Mouse (Mus musculus): ENCODE results near the gene Adck2. TPM values are rescaled to one million over a fixed set of nuclear protein-coding genes. Genes with fewer than 3 reads are reported as not detected.

Gene Adck2
- total RNA-seq (2021), result 1 to 10 TPM; 3.9 to 6.9 TPM
- long read RNA-seq, experiment 1, partial matches to known transcripts, result 0 of 1 reads
- long read RNA-seq, experiment 1, other reads (novel, unspliced or antisense), result 0 of 1 reads
- long read RNA-seq, experiment 2, partial matches to known transcripts, result 0 of 4 reads
- long read RNA-seq, experiment 2, other reads (novel, unspliced or antisense), result 1 of 4 reads

- DNase-seq, result peak; percentile 56 to 72
- intact Hi-C loops (cut with DNase I), result no loop called here
These were observed at the start of gene Adck2 for GRCm38 (mm10) chr6:39573791-39574554. Adck2 (plus strand) TSS chr6:39573873.

- intact Hi-C loops (cut with DNase I), result no loop called here
- no peak for DNase-seq
These were observed 46.9 kb upstream of the Adck2 start for GRCm38 (mm10) chr6:39526797-39527196.

DNA sequence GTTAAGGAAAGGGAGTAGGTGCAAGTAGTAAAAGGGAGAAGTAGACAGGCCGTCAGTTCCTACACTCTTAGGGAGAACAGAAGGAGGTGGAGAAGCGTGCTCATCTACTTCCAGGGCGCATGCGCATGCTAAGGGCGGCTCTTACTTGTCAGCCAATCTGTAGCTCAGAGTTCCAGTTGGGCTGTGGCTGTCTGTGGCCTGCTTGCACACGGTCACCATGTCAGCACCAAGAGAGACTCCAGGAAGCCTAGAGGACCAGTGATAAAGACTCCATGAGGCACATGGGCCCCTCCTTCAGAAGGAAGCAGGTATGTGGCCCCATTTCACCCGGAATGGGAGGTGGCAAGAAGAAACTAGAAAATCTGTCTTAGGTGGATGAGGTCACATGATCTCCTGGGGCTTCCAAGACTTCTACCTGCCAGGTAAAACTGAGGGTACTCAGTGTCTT is 46.3 kb upstream of the Adck2 start:
- no peak for DNase-seq

GRCm38 (mm10) chr6:39527811-39528210 is 45.9 kb upstream of the Adck2 start:
- intact Hi-C loops (cut with DNase I), result no loop called here
- no peak for DNase-seq

More for the DNA sequence above, 46.3 kb upstream of the Adck2 start:
- intact Hi-C loops (cut with DNase I), result no loop called here

- intact Hi-C loops (cut with DNase I), result no loop called here
- DNase-seq, result peak; percentile 65 to 81
These were observed 44.8 kb upstream of the Adck2 start for GRCm38 (mm10) chr6:39528671-39529535.

- no peak for DNase-seq
- intact Hi-C loops (cut with DNase I), result no loop called here
These were observed 38.7 kb upstream of the Adck2 start for GRCm38 (mm10) chr6:39534944-39535343.

- no peak for DNase-seq
- intact Hi-C loops (cut with DNase I), result no loop called here
These were observed 37.1 kb upstream of the Adck2 start for GRCm38 (mm10) chr6:39536621-39537020.

GRCm38 (mm10) chr6:39537276-39537675 is 36.4 kb upstream of the Adck2 start:
- intact Hi-C loops (cut with DNase I), result no loop called here
- DNase-seq, result no peak

- DNase-seq, result no peak
- intact Hi-C loops (cut with DNase I), result no loop called here
These were observed 35.4 kb upstream of the Adck2 start for GRCm38 (mm10) chr6:39538227-39538626.

- no peak for DNase-seq
- intact Hi-C loops (cut with DNase I), result no loop called here
These were observed 34.0 kb upstream of the Adck2 start for GRCm38 (mm10) chr6:39539679-39540155.

DNA sequence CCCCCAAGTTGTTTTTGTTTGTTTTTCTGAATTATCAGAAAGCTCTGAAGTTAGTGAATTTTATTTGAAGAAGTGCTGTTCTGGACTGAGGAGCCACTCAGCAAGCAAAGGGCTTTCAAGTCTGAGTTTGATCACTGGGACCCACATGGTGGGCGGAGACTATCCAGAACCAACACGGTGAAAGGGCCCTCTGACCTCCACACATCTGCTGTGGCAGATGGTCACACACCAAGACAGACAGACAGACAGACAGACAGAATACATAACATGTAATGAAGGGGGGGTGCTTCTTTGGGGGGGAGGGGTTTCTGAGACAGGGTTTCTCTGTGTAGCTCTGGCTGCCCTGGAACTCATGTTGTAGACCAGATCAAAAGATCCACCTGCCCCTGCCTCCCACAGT is 33.1 kb upstream of the Adck2 start:
- DNase-seq, result no peak
- intact Hi-C loops (cut with DNase I), result no loop called here

- DNase-seq, result peak; percentile 78 to 82
- intact Hi-C loops (cut with DNase I), result no loop called here
These were observed 30.8 kb upstream of the Adck2 start for GRCm38 (mm10) chr6:39542631-39543597.

DNA sequence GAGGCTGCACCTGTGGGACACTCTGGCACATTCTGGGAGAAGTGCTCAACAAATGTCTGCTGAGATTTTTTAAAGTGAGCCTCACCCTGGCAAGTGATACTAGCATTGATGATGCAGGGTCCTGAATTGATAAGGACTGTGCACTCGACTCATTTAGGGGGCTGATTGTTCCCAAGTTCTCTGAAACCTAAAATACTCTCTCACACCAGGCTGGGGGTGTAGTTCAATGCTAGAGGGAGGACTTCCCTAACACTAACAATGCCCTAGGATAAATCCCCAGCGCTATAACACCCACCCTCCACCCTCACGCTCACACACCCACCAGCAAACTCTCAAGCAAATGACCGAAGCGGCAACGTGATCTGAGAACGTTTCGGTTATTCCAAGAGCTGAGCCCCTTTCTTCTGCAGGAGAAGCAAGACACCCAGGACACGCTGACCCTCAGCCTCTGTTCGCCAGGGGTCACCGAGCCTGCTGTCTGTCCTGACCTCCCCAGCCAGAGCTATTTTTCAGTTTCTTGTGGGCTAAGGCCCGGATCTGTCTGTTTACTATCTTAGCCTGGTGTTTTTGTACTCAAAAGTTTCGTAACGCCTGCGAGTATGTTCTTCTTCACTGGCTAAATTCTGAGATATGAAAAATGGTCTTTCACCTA is 29.8 kb upstream of the Adck2 start:
- no peak for DNase-seq
- intact Hi-C loops (cut with DNase I), result no loop called here

DNA sequence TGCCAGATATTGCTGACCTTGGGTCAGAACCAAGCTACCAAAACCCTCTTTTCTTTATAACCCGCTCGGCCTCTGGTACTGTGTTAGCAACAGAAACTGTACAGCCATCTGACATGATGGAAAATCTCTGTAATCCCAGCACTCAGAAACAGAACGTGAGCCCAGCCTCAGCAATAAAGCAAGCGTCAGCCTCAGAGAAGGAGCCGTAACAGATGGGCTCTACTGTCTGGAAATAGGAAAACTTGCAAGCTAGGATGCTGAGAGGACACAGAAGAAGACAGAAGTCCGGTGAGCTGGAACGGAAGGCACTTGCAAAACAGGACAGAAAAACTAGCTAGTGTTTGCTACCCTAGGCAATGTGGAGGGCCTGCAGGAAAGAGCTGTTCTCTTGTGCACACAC is 28.2 kb upstream of the Adck2 start:
- DNase-seq, result no peak
- intact Hi-C loops (cut with DNase I), result no loop called here

DNA sequence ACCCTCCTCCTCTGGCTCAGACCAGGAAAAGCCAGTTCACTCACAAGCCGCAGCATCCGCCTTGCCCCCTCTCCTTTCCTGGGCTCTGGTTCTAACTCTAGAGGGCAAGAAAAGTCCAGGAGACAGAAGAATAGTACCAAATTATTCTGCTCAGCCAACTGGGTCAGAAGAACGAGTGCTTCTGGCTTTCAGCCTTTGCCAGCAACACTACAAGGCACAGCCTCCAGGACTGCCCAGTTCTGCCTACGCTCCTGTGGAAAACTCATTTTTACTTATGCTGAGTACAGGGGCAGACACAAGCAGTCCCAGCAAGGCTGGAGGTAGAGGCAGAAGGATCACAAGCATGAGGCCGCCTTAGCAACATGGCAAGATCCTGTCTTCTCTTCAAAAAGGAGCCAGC is 25.6 kb upstream of the Adck2 start:
- intact Hi-C loops (cut with DNase I), result no loop called here
- no peak for DNase-seq

- no peak for DNase-seq
- intact Hi-C loops (cut with DNase I), result no loop called here
These were observed 21.6 kb upstream of the Adck2 start for GRCm38 (mm10) chr6:39551981-39552636.

DNA sequence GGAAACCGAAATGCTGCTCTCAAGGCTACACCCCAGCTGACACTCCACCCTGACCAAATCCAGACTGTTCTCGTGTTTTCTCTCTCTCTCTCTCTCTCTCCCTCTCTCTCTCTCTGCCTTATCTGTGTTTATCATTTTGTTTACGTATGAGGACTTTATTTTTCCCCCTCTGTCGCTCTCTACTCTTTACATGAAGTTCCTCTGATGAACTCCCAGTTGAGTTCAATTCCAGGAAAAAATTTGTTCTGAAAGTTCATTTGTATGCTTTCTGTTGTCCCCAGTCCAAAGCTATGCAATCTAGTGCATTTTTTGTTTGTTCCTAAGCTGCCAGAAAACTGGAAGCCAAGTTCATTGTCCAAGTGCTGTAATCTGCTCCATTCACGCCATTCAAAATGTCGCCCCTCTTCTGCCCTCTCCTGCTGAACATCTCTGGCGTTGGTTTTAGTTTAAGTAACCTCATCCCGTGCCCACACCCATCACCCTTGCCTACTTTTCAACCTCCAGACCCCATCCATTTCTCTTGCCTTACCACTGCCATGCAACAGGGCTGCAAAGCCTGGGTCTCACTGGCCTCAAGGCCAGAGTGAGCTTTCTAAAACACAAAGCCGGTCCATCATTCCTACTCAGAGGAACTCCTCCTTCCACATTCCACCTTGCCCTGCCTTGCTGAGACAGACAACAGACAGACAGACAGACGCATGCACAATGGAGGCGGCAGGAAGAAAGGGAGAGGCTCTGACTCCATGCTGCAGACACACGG is 18.6 kb upstream of the Adck2 start:
- no peak for DNase-seq
- intact Hi-C loops (cut with DNase I), result no loop called here

GRCm38 (mm10) chr6:39555648-39555945 is 18.1 kb upstream of the Adck2 start:
- no peak for DNase-seq
- intact Hi-C loops (cut with DNase I), result no loop called here
